Mouse (Mus musculus): Measurements from ENCODE around the gene Clec3a. TPM values are rescaled to one million over a fixed set of nuclear protein-coding genes. Genes with fewer than 3 reads are reported as not detected.

The Clec3a gene
- total RNA-seq, 2 experiments from 2014 or later: not detected

DNA sequence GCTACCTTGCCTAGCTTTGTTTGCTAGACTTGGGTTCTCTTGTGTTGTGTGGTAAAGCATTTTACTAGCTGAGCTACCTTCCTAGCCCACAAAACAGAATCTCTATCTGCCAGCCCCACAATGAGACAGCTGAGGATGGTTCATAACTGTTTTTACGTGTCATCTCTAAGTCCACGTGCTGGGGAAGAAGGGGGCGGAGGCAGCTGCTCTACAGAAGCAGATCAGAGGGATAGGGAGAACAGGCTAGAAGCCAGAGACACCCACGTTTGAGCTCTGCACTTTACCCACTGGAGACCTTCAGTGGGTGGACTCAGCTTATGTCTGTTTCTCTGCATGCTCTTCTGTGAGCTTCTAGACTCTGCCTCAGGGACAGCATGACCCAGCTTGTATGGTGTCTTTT lies 3.7 kb downstream of the Clec3a start:
- no peak overlapping the region for H3K4me3 ChIP-seq
- peak; percentile 26 to 27 for DNase-seq (ENCODE audit: extremely low spot score in 1 of 2, low spot score in 2 of 2)
- intact Hi-C loops (cut with DNase I): no loop called here
- no peak for TF ChIP-seq CTCF (IDR thresholded peaks at IDR 0.05)
- no peak overlapping the region for H3K27ac ChIP-seq

DNA sequence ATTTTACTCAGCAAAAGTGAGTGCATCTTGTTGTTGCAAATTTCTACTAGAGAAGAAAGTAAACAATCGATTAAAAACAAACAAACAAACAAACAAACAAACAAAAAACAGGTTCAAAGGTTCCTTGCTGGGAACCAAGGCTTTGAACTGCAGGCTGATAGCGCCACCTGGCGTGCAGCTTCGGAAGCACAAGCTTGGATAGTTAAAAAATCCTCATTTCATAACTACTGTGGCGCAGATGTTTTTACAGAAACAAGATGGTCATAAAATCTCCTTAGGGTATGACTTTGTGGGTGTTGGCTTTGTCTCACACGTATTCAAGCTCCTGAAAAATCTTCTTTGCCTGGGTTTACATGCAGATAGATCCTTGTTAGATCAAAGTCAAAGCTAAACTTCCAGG lies 20.4 kb downstream of the Clec3a start:
- Histone ChIP-seq H3K27ac (no peak overlapping the region), H3K4me3 (no peak overlapping the region)
- DNase-seq (ENCODE audit: extremely low spot score in 1 of 2, low spot score in 2 of 2): peak; percentile 43 to 62
- TF ChIP-seq CTCF (IDR thresholded peaks at IDR 0.05): peak; percentile 91
- intact Hi-C loops (cut with DNase I): loop anchor here (1.0 to 10.0 kb wide), 4 partner anchors 357 to 774 kb away; no protein-coding TSS in a partner anchor

DNA sequence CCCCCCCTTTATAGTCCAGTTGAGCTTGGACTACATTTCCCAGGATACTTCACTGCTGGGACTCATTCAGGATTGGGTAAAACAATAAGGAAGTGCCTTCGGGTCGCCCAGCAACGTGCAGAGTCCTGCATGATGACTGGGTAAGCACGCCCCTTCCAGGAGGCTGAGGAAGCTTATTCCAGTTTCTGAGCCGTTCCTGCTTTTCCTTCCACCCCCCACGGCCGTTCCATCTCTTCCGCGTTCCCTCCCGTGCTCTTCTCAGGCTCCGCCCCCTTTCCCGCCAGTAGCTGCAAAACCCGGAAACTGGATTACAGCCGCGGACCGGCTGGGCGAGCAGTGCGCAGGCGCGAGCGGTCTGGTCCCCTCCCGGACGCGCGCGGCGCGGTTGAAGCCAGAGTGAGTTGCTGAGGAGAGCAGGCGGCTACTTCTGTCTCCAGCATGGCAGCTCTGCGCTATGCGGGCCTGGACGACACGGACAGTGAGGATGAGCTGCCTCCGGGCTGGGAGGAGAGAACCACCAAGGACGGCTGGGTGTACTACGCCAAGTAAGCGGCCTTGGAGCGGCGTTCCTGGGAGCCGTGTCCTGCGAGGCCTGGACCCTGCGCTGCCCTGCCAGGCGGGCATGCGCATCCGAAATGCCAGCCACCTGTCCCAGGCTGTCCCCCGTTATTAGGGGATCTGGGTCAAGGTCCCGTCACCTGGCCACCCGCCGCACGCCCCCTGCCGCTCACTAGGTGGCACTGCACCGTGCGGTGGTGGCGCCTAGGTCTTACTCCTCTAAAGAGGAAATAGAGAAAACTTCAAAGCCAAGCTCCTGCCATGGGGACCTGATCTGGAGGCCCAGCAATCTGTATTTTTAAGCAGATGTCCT lies 21.7 kb downstream of the Clec3a start, which contains the start of gene Wwox:
TSS of gene Wwox (plus strand) at position 322 of the 871 bp plus-strand sequence.
- TF ChIP-seq CTCF (IDR thresholded peaks at IDR 0.05): peak; percentile 83
- intact Hi-C loops (cut with DNase I): loop anchor here (2.0 to 10.0 kb wide), 2 partner anchors 359 to 455 kb away; no protein-coding TSS in a partner anchor
- peak; percentile 100 for DNase-seq (ENCODE audit: extremely low spot score in 1 of 2, low spot score in 2 of 2)
- Histone ChIP-seq H3K27ac (peak within 1 kb of the TSS; percentile 85), H3K4me3 (peak within 1 kb of the TSS; percentile 72)

DNA sequence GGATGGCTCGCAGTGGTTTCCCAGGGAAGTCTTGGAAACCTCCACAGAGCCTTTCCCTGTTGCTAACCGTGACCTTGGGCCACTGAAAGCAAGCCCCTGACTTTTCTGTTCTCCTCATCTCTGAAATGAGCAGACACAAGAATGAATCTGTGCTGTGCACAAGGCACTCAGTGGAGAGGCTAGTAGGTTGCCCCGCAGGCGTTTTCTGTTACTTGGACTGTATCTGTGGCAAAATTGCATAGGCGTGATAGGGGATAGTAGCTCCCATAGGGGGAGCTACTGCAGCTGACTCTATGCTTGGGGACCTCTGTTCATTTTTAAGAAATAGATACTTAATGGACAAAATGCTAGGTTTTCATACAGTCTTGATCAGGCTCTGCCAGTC lies 22.3 kb downstream of the Clec3a start:
- Histone ChIP-seq H3K27ac (no peak overlapping the region; the same call in 1 of the 2 replicates), H3K4me3 (peak overlapping the region; percentile 72)
- TF ChIP-seq CTCF (IDR thresholded peaks at IDR 0.05): no peak; the same call in 1 of the 2 replicates
- intact Hi-C loops (cut with DNase I): no loop called here
- no peak for DNase-seq (ENCODE audit: extremely low spot score in 1 of 2, low spot score in 2 of 2)

DNA sequence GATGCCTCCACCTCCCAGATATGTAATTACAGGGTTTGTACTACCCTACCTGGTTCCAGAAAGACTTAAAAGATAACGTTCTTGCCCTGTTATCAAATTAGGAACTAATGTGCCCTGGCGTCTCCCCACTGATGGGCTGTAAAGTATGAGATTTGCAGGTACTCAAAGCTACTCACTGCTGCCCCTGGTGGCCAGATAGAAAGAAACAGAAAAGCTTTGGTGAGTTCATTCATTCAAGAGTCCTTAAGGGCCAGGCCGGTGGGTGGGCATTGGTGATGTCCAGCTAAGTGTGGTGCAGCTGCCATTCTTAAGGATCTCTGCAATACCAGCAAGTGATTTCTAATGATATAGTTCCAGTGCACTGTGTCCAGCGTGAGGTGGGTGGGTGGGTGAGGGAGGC lies 23.7 kb downstream of the Clec3a start:
- peak; percentile 54 for TF ChIP-seq CTCF (IDR thresholded peaks at IDR 0.05)
- intact Hi-C loops (cut with DNase I): no loop called here
- no peak for DNase-seq (ENCODE audit: extremely low spot score in 1 of 2, low spot score in 2 of 2)
- Histone ChIP-seq H3K4me3 (no peak overlapping the region), H3K27ac (no peak overlapping the region)

DNA sequence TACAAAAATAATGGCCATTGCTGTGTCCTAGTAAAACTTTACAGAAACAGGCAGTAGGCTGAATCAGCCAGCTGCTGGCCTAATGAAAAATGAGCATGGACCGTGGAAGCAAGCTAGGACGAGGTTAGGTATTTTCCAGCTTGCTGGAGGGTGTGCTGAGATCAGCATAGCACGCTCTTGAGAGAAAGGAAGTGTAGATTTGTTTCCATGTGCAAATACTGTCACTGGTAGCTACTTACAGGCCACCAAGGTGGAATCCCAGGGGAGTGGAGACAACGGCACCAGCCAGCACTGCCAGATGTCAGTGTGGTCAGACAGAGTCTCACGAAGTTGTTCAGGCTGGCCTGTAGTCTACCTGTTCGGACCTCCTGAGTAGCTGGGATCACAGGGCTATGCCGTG lies 29.0 kb downstream of the Clec3a start:
- no peak for DNase-seq (ENCODE audit: extremely low spot score in 1 of 2, low spot score in 2 of 2)
- TF ChIP-seq CTCF (IDR thresholded peaks at IDR 0.05): no peak
- intact Hi-C loops (cut with DNase I): no loop called here
- Histone ChIP-seq H3K27ac (no peak overlapping the region), H3K4me3 (no peak overlapping the region)

DNA sequence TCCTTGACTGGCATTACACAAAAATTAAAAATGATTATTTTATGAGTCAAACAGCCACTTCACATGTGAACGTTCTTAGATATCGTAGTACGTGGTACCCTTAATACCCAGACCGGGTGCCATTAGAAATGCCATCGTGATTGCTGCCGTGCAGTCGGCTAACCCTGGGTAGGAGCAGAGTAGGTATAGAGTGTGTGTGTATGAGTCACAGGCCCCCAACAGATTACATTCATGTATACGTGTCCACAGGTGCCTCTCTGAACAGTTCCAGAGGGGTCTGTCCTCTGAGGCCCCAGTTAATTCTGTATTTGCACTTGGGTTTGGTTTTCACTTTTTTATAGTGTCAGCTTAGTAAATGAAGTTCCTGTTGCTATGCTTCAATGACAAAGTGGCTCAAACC lies 34.4 kb downstream of the Clec3a start:
- TF ChIP-seq CTCF (IDR thresholded peaks at IDR 0.05): no peak
- intact Hi-C loops (cut with DNase I): loop anchor here (2.0 to 10.0 kb wide), 4 partner anchors 323 to 1987 kb away; partner anchors contain the start of gene Maf
- no peak for DNase-seq (ENCODE audit: extremely low spot score in 1 of 2, low spot score in 2 of 2)
- H3K4me3 ChIP-seq: no peak overlapping the region
- no peak overlapping the region for H3K27ac ChIP-seq

DNA sequence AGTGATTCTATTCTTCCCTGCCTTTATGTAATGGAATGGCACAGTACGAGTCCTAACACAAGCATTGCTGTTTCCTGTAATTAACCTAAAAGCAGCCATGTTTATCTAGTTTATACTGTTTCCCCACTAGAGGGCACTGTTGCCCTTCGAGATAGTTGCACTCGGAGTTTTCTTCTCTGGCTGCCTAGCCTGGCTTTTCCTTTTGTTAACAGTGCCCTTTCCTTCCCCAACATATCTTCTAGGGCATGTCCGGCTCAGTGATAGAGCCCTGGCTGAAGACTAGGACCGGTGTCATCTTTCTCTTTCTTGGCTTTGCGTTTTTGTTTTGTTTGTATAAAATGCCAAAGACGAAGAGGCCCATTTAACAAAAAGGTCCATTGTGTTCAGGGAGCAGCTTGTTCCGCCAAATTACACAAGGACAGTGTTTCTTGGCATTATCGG lies 34.9 kb downstream of the Clec3a start:
- Histone ChIP-seq H3K4me3 (no peak overlapping the region), H3K27ac (no peak overlapping the region)
- intact Hi-C loops (cut with DNase I): loop anchor here (2.0 to 10.0 kb wide), 4 partner anchors 322 to 1986 kb away; partner anchors contain the start of gene Maf
- DNase-seq (ENCODE audit: extremely low spot score in 1 of 2, low spot score in 2 of 2): peak; percentile 57 to 63
- TF ChIP-seq CTCF (IDR thresholded peaks at IDR 0.05): peak; percentile 87

DNA sequence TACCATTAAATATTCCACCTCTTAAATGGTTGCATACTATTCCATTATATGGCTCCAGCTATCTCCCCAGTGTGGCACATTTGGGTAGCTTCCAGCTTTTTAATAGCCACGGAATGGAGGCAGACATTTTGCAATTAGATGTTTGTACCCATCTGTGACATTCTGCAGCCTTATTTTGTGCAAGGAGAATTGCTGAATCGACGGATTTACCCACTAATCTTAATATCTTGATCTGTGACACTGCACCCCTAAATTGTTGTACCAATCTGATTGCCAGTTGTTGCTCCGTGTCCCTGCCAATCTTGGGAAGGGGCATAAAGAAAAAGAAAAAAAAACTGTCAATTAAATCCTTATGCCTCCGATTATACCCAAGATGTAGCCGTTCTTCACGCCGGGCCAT lies 37.4 kb downstream of the Clec3a start:
- Histone ChIP-seq H3K27ac (no peak overlapping the region), H3K4me3 (no peak overlapping the region)
- TF ChIP-seq CTCF (IDR thresholded peaks at IDR 0.05): no peak
- DNase-seq (ENCODE audit: extremely low spot score in 1 of 2, low spot score in 2 of 2): no peak
- intact Hi-C loops (cut with DNase I): loop anchor here (10.0 kb wide), 1 partner anchor 319 kb away; no protein-coding TSS in a partner anchor

DNA sequence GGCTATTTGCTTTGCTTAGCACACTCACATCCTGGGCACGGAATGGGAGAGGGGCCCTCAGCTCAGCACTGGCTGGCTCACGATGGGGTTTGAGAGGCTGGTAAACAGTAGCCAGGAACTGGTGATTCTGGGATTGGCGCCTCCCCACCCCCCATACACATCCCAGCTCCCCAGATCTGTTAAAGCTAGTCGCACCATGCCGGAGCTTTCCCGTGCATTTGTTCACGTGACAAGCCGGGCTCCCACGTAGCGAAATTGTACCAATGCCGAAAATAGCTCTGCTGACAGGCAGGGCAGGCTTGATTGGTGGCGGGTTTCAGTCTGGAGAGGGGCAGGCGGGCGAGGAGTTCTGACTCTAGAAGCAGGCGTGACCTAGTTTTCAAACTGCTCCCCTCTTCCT lies 38.1 kb downstream of the Clec3a start:
- Histone ChIP-seq H3K27ac (no peak overlapping the region), H3K4me3 (no peak overlapping the region)
- no peak for TF ChIP-seq CTCF (IDR thresholded peaks at IDR 0.05)
- peak in 1 of 2 experiments; percentile 33 for DNase-seq (ENCODE audit: extremely low spot score in 1 of 2, low spot score in 2 of 2)
- intact Hi-C loops (cut with DNase I): loop anchor here (10.0 kb wide), 1 partner anchor 319 kb away; no protein-coding TSS in a partner anchor

DNA sequence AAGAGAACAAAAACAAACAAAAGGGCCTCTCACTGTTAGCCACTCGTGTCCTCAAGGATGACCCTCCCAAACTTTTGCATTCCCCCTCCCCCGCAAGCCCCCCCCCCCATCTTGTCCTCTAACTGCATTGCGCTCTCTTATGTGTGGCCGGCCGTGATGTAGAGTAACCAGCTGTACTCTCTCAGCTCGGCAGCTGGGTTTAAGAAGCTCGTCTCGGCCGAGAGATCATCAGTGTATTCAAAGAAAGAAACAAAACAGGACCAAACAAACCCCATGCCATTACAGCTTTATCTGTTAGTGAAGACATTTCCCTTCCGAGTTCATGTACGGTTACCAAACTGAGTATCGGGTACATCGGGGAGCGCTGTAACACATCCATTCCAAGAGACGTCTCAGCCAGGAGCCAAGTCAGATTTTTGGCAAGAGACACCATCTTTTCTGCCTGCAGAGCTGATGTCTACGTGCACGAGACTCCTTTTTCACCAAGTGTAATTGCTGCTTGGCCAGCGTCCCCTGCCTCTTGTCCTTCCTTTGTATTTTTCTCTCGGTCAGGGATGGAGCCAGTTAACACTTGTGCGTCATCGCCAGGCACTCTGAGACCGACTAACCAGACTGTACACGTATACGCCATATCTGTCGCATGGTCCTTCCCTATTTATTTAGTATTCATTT lies 40.4 kb downstream of the Clec3a start:
- Histone ChIP-seq H3K27ac (no peak overlapping the region), H3K4me3 (no peak overlapping the region)
- DNase-seq (ENCODE audit: extremely low spot score in 1 of 2, low spot score in 2 of 2): no peak
- intact Hi-C loops (cut with DNase I): loop anchor here (10.0 kb wide), 1 partner anchor 317 kb away; no protein-coding TSS in a partner anchor
- TF ChIP-seq CTCF (IDR thresholded peaks at IDR 0.05): no peak

DNA sequence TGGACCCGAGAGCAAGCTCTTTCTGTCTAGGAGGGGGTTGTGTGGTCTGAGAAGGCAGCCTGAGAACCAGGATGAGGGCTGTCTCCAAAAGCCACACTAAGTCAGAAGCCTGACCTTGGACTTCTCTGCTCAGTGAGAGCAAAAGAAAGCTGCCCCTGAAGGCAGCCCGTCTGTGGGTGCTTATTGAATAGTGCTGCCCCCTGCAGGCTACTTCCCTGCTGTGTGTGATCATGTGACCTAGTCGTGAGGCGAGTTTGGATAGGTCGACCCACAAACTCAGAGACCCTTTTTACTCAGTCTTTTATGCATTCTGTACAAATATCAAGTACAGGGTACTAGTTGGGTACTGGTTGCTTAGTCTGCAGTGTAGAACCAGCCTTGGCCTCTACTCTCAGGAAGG lies 42.7 kb downstream of the Clec3a start:
- H3K27ac ChIP-seq: no peak overlapping the region
- H3K4me3 ChIP-seq: no peak overlapping the region
- intact Hi-C loops (cut with DNase I): no loop called here
- no peak for DNase-seq (ENCODE audit: extremely low spot score in 1 of 2, low spot score in 2 of 2)
- peak; percentile 40 for TF ChIP-seq CTCF (IDR thresholded peaks at IDR 0.05)

All from left cerebral cortex, adult 2 months (tissue).